Mouse (Mus musculus): ENCODE data around the gene Ccdc187.

- TF ChIP-seq ZC3H11A (IDR thresholded peaks at IDR 0.05; ENCODE audit: borderline replicate concordance, low read depth, low read length) = no peak
- no peak for TF ChIP-seq ZNF384 (IDR thresholded peaks at IDR 0.05; ENCODE audit: low read depth, low read length)
- TF ChIP-seq MAFK (IDR thresholded peaks at IDR 0.05; ENCODE audit: insufficient read depth, low read depth, low read length) = no peak
- TF ChIP-seq HCFC1 (IDR thresholded peaks at IDR 0.05; ENCODE audit: borderline replicate concordance, insufficient read depth, low read length) = no peak
These were observed 84.8 kb downstream of the Ccdc187 start for GRCm38 (mm10) chr2:26209566-26209965.
